Mouse (Mus musculus) C2C12 (cell line): Measurements from ENCODE around the gene Mroh2a. TPM values are rescaled to one million over a fixed set of nuclear protein-coding genes. Genes with fewer than 3 reads are reported as not detected.

Experiments
- H3K27me3 ChIP-seq: one replicate; pipeline ENCODE4 v1.6.1; 2011; ENCODE audit not compliant: control insufficient read depth, insufficient read depth, insufficient read length
- H3K36me3 ChIP-seq: one replicate; pipeline ENCODE4 v1.6.1; 2011; ENCODE audit not compliant: control insufficient read depth, insufficient read depth
- H3K4me3 ChIP-seq: one replicate; pipeline ENCODE4 v1.5.1; 2011; ENCODE audit warnings: mild to moderate bottlenecking, control low read depth; ENCODE audit not compliant: poor library complexity, insufficient read depth, severe bottlenecking
- H3K79me2 ChIP-seq: one replicate; pipeline ENCODE4 v1.6.1; 2011; ENCODE audit not compliant: control insufficient read depth, insufficient read depth
- H3K79me3 ChIP-seq: one replicate; pipeline ENCODE4 v1.6.1; 2011; ENCODE audit warnings: low read depth, control low read depth
- H3ac ChIP-seq: one replicate; pipeline ENCODE3; 2011; ENCODE audit warnings: low read depth; ENCODE audit not compliant: control insufficient read depth, insufficient read length
- CEBPB ChIP-seq: IDR thresholded peaks from one replicate; pipeline ENCODE4 v1.6.1; 2011; ENCODE audit warnings: low read depth, mild to moderate bottlenecking, control low read depth, moderate library complexity
- CTCF ChIP-seq: IDR thresholded peaks from one replicate; pipeline ENCODE4 v1.5.1; 2011; ENCODE audit not compliant: control insufficient read depth, insufficient read depth, insufficient read length
- FOSL1 ChIP-seq: IDR thresholded peaks from one replicate; pipeline ENCODE4 v1.8.0; 2011; ENCODE audit warnings: mild to moderate bottlenecking, low read length; ENCODE audit not compliant: poor library complexity, insufficient read depth, severe bottlenecking
- MAX ChIP-seq: IDR thresholded peaks from one replicate; pipeline ENCODE4 v1.6.1; 2011; ENCODE audit warnings: mild to moderate bottlenecking, control low read depth
- MYOD1 ChIP-seq: IDR thresholded peaks from one replicate; pipeline ENCODE4 v1.6.1; 2011; ENCODE audit warnings: low read depth; ENCODE audit not compliant: control insufficient read depth, insufficient read length
- MYOG ChIP-seq: IDR thresholded peaks from one replicate; pipeline ENCODE4 v1.6.1; 2011; ENCODE audit not compliant: control insufficient read depth, insufficient read length; ENCODE audit errors: extremely low read depth
- USF1 ChIP-seq: IDR thresholded peaks from one replicate; pipeline ENCODE4 v1.6.1; 2011; ENCODE audit warnings: low read depth, mild to moderate bottlenecking, control low read depth, moderate library complexity
- polyA plus RNA-seq: library from polyadenylated mRNA; unstranded; fragments of >200 nt; fragmentation: generic; extraction: Trizol; gene quantifications from one replicate; pipeline ENCODE4 v1.2.1, GENCODE M21; 2012; ENCODE audit warnings: missing spikeins

Mroh2a gene
- polyA plus RNA-seq, 1 experiment: 0.69 TPM

- Histone ChIP-seq H3K27me3 (no peaks in the 10 kb centered on the region), H3K79me2 (no peaks in the 10 kb centered on the region), H3K79me3 (no peaks in the 10 kb centered on the region), H3ac (no peak overlapping the region), H3K36me3 (no peaks in the 10 kb centered on the region), H3K4me3 (no peak overlapping the region)
- TF ChIP-seq FOSL1: no peak
- TF ChIP-seq CTCF: no peak
- TF ChIP-seq USF1: no peak
- TF ChIP-seq CEBPB: no peak
- TF ChIP-seq MYOD1: no peak
- no peak for TF ChIP-seq MAX
- no peak for TF ChIP-seq MYOG
Observed at GRCm38 (mm10) chr1:88310349-88310748, 83.6 kb downstream of the Mroh2a start.

Other genes with a start within 250 kb of the Mroh2a start
- gene Usp40, start 218.4 kb upstream of the Mroh2a start, polyA plus RNA-seq: 9.3 TPM
- not detected for gene Ugt1a10, start 171.6 kb upstream of the Mroh2a start, polyA plus RNA-seq
- gene Ugt1a9, start 156.2 kb upstream of the Mroh2a start, polyA plus RNA-seq: not detected
- not detected for gene Ugt1a8, start 139.2 kb upstream of the Mroh2a start, polyA plus RNA-seq
- gene Ugt1a7c, start 131.9 kb upstream of the Mroh2a start, polyA plus RNA-seq: not detected
- gene Ugt1a6b, start 123.7 kb upstream of the Mroh2a start, polyA plus RNA-seq: not detected
- gene Ugt1a6a, start 92.2 kb upstream of the Mroh2a start, polyA plus RNA-seq: 1.3 TPM
- gene Ugt1a5, start 61.0 kb upstream of the Mroh2a start, polyA plus RNA-seq: not detected
- not detected for gene Ugt1a2, start 26.4 kb upstream of the Mroh2a start, polyA plus RNA-seq
- gene Dnajb3, start 21.2 kb upstream of the Mroh2a start, polyA plus RNA-seq: not detected
- gene Ugt1a1, start 15.0 kb upstream of the Mroh2a start, polyA plus RNA-seq: not detected
- 54.4 TPM for gene Hjurp, start 50.6 kb downstream of the Mroh2a start, polyA plus RNA-seq
- 0.02 TPM for gene Trpm8, start 50.7 kb downstream of the Mroh2a start, polyA plus RNA-seq
- gene Spp2, start 180.0 kb downstream of the Mroh2a start, polyA plus RNA-seq: not detected